Mouse (Mus musculus): ENCODE measurements around the gene Ifnar1. TPM values are rescaled to one million over a fixed set of nuclear protein-coding genes. Genes with fewer than 3 reads are reported as not detected.
"Not testable (repeated sequence)": the region's sequence is repeated elsewhere in the genome, so short reads cannot be mapped to it uniquely, and the experiment has no call there.

Gene Ifnar1
- polyA plus RNA-seq, 1 experiment from 2014 or later: 61.4 TPM

DNA sequence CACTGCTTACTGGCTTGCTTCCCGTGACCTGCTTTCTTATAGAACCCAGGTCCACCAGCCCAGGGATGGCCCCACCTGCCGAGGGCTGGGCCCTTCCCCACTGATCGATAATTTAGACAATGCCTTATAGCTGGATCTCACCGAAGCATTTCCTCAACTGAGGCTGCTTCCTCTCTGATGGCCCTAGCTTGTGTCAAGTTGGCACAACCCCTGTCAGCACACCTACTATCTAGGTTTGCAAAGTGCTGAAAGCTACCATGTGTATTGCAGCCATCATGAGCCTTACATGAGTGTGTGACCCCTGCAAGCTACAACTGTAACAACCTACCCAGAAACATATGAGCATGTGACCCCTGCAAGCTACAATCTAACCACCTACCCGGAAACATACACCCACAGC, 39.2 kb downstream of the Ifnar1 start:
- H3K36me3 ChIP-seq: no peaks in the 10 kb centered on the region
- no peak overlapping the region for H3K4me3 ChIP-seq
- no peaks in the 10 kb centered on the region for H3K27me3 ChIP-seq (ENCODE audit: low read depth, poor library complexity, severe bottlenecking)
- H3K27ac ChIP-seq: no peak overlapping the region
- H3K9me3 ChIP-seq (replicated peaks): no peaks in the 10 kb centered on the region
- peaks cover 7% of the 10 kb centered on the region for H3K4me1 ChIP-seq
- 87% methylated on average over 5 of the region's 5 CpGs for WGBS
- no peak for DNase-seq (ENCODE audit: low spot score)

DNA sequence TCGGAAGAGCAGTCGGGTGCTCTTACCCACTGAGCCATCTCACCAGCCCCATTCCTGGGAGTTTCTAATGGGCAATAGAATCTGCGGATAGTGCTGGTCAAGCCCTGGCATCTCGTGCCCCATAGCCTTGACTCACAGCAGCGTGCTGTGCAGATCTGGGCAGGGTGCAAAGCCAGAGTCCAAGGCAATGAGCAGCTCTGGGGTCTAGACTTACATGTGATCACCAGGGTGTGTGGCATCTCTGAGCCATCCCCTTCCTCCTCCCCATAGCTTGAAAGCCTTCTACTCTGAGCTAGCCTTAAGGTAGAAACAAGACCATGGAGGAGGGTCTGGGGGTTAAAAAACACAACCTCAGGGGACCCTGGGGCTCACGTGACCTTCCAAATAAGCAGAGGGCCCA, 41.2 kb downstream of the Ifnar1 start:
- Histone ChIP-seq H3K9me3 (replicated peaks) (no peaks in the 10 kb centered on the region), H3K27ac (no peak overlapping the region), H3K36me3 (no peaks in the 10 kb centered on the region), H3K27me3 (ENCODE audit: low read depth, poor library complexity, severe bottlenecking) (no peaks in the 10 kb centered on the region), H3K4me1 (peaks cover 10% of the 10 kb centered on the region), H3K4me3 (no peak overlapping the region)
- 93% methylated on average over 6 of the region's 6 CpGs for WGBS
- DNase-seq (ENCODE audit: low spot score): no peak

DNA sequence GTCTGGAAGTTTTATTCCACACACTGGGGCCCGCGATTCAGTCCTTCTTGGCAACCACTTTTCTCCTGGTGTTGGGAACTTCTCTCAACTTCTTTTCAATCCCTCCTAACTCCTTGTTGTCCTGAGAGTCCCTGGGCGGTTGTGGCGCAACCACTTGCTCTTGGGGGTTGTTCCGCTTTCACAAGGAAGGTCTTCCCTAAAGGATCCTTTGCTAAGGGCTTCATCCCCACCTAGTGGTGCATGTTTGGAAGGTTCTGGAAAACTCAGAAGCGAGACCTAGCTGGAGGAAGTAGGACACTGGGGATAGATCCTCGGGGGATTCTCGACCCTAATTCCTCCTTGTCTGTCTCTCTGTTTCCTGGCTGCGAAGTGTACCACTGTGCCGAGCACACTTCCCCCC, 42.0 kb downstream of the Ifnar1 start:
- peak overlapping the region; percentile 19; the same call in 1 of the 2 replicates for H3K27ac ChIP-seq
- DNase-seq (ENCODE audit: low spot score): no peak
- H3K9me3 ChIP-seq (replicated peaks): no peaks in the 10 kb centered on the region
- WGBS: 79% methylated on average over 10 of the region's 10 CpGs
- H3K36me3 ChIP-seq: no peaks in the 10 kb centered on the region
- no peaks in the 10 kb centered on the region for H3K27me3 ChIP-seq (ENCODE audit: low read depth, poor library complexity, severe bottlenecking)
- H3K4me3 ChIP-seq: no peak overlapping the region
- H3K4me1 ChIP-seq: peaks cover 13% of the 10 kb centered on the region

DNA sequence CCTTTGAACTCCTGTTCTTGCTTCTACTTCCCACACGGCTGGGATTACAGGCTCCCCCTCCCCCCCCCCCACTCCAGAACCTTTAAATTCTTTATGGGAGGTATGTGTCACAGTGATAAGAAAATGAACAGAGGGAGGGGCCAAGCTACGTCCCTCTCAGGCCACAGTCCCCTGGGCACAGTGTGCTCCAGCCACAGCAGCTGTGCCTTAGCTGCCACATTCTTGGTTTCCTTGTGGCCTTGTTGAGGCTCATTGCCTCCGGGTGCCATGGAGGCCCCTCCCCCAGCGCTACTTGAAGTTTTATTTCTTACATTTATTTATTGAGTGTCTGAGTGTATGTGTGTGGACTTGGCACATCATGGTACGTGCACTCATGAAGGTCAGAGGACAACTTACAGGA, 42.5 kb downstream of the Ifnar1 start:
- H3K4me3 ChIP-seq: no peak overlapping the region
- no peaks in the 10 kb centered on the region for H3K27me3 ChIP-seq (ENCODE audit: low read depth, poor library complexity, severe bottlenecking)
- H3K36me3 ChIP-seq: no peaks in the 10 kb centered on the region
- peaks cover 16% of the 10 kb centered on the region for H3K4me1 ChIP-seq
- no peak for DNase-seq (ENCODE audit: low spot score)
- H3K9me3 ChIP-seq (replicated peaks): no peaks in the 10 kb centered on the region
- peak overlapping the region; percentile 19; the same call in 1 of the 2 replicates for H3K27ac ChIP-seq
- WGBS: 54% methylated on average over 5 of the region's 5 CpGs

DNA sequence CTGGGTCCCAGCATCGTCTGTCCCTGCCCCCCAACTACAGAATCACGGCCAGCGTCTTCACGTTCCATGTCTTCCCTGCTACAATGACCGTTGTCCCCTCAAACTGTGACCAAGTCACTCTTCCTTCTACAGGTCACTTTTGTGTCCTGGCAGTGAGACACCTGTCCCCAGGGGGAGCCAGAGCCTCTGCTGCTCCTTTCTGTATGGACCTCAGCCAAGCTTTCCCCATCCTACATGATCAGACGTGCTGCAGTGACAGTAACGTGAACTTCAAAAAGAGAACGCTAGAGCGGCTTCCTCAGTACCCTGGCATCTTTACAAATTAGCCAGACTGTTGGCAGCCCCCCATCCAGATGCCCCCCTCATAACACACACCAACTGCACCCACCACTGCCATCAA, 43.5 kb downstream of the Ifnar1 start:
- DNase-seq (ENCODE audit: low spot score): no peak
- WGBS: 90% methylated on average over 9 of the region's 9 CpGs
- Histone ChIP-seq H3K9me3 (replicated peaks) (no peaks in the 10 kb centered on the region), H3K4me3 (no peak overlapping the region), H3K4me1 (peaks cover 27% of the 10 kb centered on the region), H3K36me3 (no peaks in the 10 kb centered on the region), H3K27me3 (ENCODE audit: low read depth, poor library complexity, severe bottlenecking) (0 out of 2 replicates have a peak, but pooled peaks cover 5% of the 10 kb centered on the region), H3K27ac (no peak overlapping the region)

DNA sequence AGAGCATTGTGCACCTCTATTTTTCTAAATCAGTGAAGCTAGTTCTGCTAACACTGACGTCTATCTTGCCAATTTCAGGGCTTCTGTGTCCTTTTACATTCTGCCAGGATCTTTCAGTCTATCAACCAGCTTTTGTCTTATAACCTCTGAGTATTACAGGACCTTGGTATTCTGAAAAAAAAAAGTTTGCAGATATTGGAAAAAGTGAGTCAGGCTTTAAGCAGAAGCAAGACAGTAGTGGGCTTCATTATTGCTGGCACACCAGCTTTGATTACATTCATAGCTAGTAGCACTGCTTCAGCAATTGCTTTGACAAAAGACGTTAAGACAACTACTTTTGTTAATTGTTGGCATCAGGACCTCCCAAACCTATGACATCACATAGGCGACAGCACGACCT, 45.8 kb downstream of the Ifnar1 start:
- not testable (repeated sequence) for DNase-seq (ENCODE audit: low spot score); H3K9me3 ChIP-seq (replicated peaks); H3K36me3 ChIP-seq; H3K4me3 ChIP-seq; H3K27ac ChIP-seq
- Histone ChIP-seq H3K27me3 (ENCODE audit: low read depth, poor library complexity, severe bottlenecking) (0 out of 2 replicates have a peak, but pooled peaks cover 12% of the 10 kb centered on the region), H3K4me1 (peaks cover 31% of the 10 kb centered on the region)
- WGBS: 88% methylated on average over 4 of the region's 4 CpGs

DNA sequence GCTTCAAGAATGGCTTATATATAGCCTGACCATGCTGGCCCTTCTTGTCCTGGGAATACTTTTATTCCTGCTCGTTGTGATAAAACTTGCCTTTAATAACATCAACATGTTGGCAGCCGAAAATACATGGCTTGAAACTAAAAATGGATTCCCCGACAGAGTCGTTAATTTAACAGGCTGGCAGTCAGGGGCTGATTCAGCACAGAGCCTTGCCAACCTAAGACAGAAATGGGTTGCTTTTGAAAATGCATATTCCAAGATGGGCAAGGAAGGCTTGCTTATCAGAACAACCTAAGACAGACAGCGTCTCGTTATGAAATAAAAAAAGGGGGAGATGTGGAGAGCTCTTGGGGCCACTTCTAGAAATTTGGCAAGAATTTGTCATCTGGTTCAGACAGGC, 46.8 kb downstream of the Ifnar1 start:
- H3K27me3 ChIP-seq (ENCODE audit: low read depth, poor library complexity, severe bottlenecking): 0 out of 2 replicates have a peak, but pooled peaks cover 12% of the 10 kb centered on the region
- 72% methylated on average over 6 of the region's 6 CpGs for WGBS
- H3K9me3 ChIP-seq (replicated peaks): no peaks in the 10 kb centered on the region
- no peaks in the 10 kb centered on the region for H3K36me3 ChIP-seq
- peaks cover 31% of the 10 kb centered on the region for H3K4me1 ChIP-seq
- no peak overlapping the region for H3K4me3 ChIP-seq
- DNase-seq (ENCODE audit: low spot score): no peak
- H3K27ac ChIP-seq: no peak overlapping the region

DNA sequence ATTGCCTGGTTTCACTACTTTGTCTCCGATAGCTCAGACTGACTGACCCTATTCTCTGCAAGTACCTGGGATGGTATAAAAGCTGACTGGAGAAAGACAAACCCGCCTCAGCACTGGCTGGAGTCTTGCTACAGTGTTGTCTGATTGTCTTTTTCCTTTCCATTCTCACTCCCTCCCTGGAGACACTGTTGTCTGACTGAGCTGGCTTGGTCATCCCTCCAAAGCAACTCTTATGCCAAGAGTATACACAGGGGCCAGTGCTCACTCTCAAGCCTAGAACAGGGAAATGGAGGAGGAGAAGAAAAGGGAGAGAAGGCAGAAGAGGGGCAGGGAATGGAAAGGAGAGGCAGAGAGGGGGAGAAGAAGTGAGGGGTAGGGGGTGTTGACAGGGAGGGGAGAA, 47.4 kb downstream of the Ifnar1 start:
- H3K36me3 ChIP-seq: no peaks in the 10 kb centered on the region
- 14% methylated on average over 2 of the region's 2 CpGs for WGBS
- H3K27me3 ChIP-seq (ENCODE audit: low read depth, poor library complexity, severe bottlenecking): 0 out of 2 replicates have a peak, but pooled peaks cover 12% of the 10 kb centered on the region
- H3K27ac ChIP-seq: no peak overlapping the region
- no peak overlapping the region for H3K4me3 ChIP-seq
- peaks cover 27% of the 10 kb centered on the region for H3K4me1 ChIP-seq
- no peaks in the 10 kb centered on the region for H3K9me3 ChIP-seq (replicated peaks)
- DNase-seq (ENCODE audit: low spot score): no peak

DNA sequence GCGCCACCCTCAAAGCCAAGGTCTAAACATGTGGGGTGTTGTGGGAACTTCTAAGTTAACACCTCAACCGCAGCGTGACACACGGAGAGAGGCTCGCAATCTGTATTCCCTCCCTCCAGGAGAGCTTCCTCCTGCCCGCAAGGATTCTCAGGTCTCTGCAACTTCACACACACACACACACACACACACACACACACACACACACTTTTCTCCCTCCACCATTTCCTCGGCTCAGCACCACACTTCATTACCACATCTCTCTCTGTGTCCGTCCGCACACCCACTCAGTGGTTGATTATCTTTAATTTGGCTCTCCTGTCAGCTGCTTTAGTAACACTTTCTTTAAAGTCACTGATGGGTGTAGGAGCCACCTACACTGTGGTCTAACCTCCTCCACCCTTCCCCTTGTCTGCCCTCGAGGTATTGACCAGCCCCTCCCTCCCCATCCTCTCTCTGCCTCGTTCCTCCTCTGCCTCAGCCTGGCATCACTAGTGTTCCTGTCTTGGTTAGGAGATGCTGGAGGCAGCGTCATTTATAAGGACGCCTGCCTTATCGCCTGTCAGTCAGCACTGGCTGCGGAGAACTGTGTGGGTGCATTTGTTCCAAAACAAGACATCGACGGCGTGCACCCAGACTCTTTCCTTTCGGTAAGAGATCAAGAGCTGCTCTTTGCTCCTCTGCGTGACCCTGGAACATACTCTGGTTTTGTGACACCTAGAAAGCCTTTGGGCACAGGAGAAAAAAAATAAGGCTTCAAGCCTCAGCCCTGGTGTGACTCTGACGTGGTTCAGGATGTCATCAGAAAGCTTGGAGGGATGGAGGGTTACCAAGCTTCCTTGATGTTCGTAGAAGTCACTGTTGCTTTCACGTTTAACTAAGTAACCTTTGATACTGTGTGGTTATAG, 48.3 kb downstream of the Ifnar1 start:
- H3K4me1 ChIP-seq: peaks cover 31% of the 10 kb centered on the region
- 63% methylated on average over 23 of the region's 23 CpGs for WGBS
- H3K4me3 ChIP-seq: no peak overlapping the region
- no peaks in the 10 kb centered on the region for H3K36me3 ChIP-seq
- no peak for DNase-seq (ENCODE audit: low spot score)
- H3K9me3 ChIP-seq (replicated peaks): no peaks in the 10 kb centered on the region
- H3K27ac ChIP-seq: no peak overlapping the region
- H3K27me3 ChIP-seq (ENCODE audit: low read depth, poor library complexity, severe bottlenecking): 0 out of 2 replicates have a peak, but pooled peaks cover 12% of the 10 kb centered on the region

DNA sequence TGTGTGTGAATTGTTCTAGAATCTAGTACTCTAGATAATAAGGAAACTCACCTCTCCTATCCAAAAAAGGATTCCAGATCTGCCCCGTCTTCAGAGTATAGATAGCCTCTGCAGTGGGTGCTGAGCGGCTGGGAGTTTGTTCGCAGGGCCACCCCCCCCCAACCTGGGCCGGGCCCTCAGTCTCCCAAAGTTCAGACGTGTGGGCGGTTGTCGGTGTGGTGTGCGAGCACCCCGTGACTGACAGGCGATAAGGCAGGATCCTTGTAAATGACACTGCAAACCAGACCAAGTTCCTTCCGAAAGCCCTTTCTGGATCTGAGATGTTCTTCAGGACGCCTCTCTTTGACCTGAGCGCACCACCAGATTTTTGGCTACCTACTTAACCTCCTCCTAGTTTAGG, 49.4 kb downstream of the Ifnar1 start:
- no peak overlapping the region for H3K4me3 ChIP-seq
- H3K9me3 ChIP-seq (replicated peaks): no peaks in the 10 kb centered on the region
- no peak overlapping the region for H3K27ac ChIP-seq
- peak; percentile 99 for DNase-seq (ENCODE audit: low spot score)
- 58% methylated on average over 13 of the region's 13 CpGs for WGBS
- no peaks in the 10 kb centered on the region for H3K36me3 ChIP-seq
- H3K4me1 ChIP-seq: peaks cover 35% of the 10 kb centered on the region
- 0 out of 2 replicates have a peak, but pooled peaks cover 12% of the 10 kb centered on the region for H3K27me3 ChIP-seq (ENCODE audit: low read depth, poor library complexity, severe bottlenecking)

DNA sequence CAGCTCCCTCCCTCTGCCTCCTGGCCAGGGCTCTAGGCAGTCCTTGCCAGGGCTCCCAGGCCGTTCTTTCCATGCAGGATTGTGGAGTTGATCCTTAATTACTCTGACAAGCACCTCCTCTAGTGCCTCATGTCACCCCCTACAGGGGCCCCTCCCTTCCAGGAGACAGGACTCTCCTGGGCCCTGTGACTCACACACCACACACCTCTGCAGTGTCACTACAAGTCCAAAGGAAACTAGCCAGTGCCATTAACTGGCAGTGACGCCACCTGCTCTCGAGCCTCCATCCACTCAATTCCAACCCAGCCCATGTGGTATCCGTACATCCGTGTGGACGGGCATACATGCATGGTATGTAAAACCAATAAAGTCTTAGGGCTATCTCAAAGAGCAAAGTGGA, 49.9 kb downstream of the Ifnar1 start:
- no peak for DNase-seq (ENCODE audit: low spot score)
- Histone ChIP-seq H3K27me3 (ENCODE audit: low read depth, poor library complexity, severe bottlenecking) (0 out of 2 replicates have a peak, but pooled peaks cover 12% of the 10 kb centered on the region), H3K27ac (no peak overlapping the region), H3K9me3 (replicated peaks) (no peaks in the 10 kb centered on the region), H3K36me3 (no peaks in the 10 kb centered on the region), H3K4me3 (no peak overlapping the region), H3K4me1 (peaks cover 35% of the 10 kb centered on the region)
- WGBS: 79% methylated on average over 6 of the region's 6 CpGs

DNA sequence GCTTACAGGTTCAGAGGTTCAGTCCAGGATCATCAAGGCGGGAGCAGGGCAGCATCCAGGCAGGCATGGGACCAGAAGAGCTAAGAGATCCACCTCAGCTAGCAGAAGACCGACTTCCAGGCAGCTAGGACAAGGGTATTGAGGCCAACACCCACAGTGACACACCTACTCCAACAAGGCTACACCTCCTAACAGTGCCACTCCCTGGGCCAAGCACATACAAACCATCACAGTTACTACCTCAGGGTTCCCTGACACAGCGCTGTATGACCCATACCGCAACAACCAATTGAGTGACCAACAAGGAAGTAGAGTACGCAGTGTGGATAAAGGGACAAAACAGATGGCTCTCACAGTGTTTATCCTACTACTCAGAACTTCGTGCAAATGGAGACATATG, 51.3 kb downstream of the Ifnar1 start:
- H3K27me3 ChIP-seq (ENCODE audit: low read depth, poor library complexity, severe bottlenecking): 0 out of 2 replicates have a peak, but pooled peaks cover 12% of the 10 kb centered on the region
- H3K36me3 ChIP-seq: no peaks in the 10 kb centered on the region
- WGBS: 94% methylated on average over 6 of the region's 6 CpGs
- no peak overlapping the region for H3K27ac ChIP-seq
- peaks cover 33% of the 10 kb centered on the region for H3K4me1 ChIP-seq
- no peak overlapping the region for H3K4me3 ChIP-seq
- DNase-seq (ENCODE audit: low spot score): no peak
- H3K9me3 ChIP-seq (replicated peaks): no peaks in the 10 kb centered on the region

DNA sequence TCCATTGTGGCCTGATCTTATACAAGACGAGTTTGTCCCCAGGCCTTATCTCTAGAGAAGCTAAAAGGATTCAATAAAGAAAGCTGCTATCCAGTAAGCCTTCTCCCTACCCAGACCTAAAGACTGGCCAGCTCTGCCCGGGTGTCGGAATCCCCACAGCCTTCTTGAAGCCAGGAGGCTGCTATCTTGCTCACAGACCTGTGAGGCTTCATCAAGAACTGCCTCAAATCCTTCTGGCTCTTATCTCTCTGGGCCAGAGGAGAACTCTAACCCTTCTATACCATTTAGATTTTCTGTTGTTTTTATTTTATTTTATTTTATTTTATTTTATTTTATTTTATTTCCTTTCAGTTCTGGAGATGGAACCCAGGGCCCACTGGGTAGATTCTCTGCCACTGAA, 52.0 kb downstream of the Ifnar1 start:
- WGBS: 84% methylated on average over 3 of the region's 3 CpGs
- Histone ChIP-seq H3K27ac (no peak overlapping the region), H3K9me3 (replicated peaks) (no peaks in the 10 kb centered on the region), H3K4me1 (peaks cover 36% of the 10 kb centered on the region), H3K4me3 (no peak overlapping the region), H3K36me3 (no peaks in the 10 kb centered on the region), H3K27me3 (ENCODE audit: low read depth, poor library complexity, severe bottlenecking) (0 out of 2 replicates have a peak, but pooled peaks cover 12% of the 10 kb centered on the region)
- no peak for DNase-seq (ENCODE audit: low spot score)
